Mouse (Mus musculus): ENCODE results near the gene Triobp.

Gene Triobp

GRCm38 (mm10) chr15:78947657-78948056, at the start of gene Triobp:
Gene Triobp (plus strand): TSS chr15:78947724.
- DNase-seq (ENCODE audit: low spot score in 2 of 2), result peak; percentile 93 to 94

GRCm38 (mm10) chr15:78898507-78899001, 49.0 kb upstream of the Triobp start:
- DNase-seq (ENCODE audit: low spot score in 2 of 2), result no peak

- no peak for DNase-seq (ENCODE audit: low spot score in 2 of 2)
These were observed 48.1 kb upstream of the Triobp start, which contains the start of gene Gm49510 for GRCm38 (mm10) chr15:78899409-78899739. Gene Gm49510 (plus strand): TSS chr15:78899667.

GRCm38 (mm10) chr15:78899740-78900584, 47.6 kb upstream of the Triobp start, which contains the start of gene Sh3bp1:
Gene Sh3bp1 (plus strand): TSS chr15:78899768.
- peak; percentile 65 to 74 for DNase-seq (ENCODE audit: low spot score in 2 of 2)

GRCm38 (mm10) chr15:78900585-78901421, 46.7 kb upstream of the Triobp start:
- no peak for DNase-seq (ENCODE audit: low spot score in 2 of 2)

- DNase-seq (ENCODE audit: low spot score in 2 of 2), result no peak
These were observed 46.1 kb upstream of the Triobp start for GRCm38 (mm10) chr15:78901422-78901789.

- DNase-seq (ENCODE audit: low spot score in 2 of 2), result peak; percentile 79 to 88
These were observed 44.3 kb upstream of the Triobp start for GRCm38 (mm10) chr15:78903243-78903642.

- DNase-seq (ENCODE audit: low spot score in 2 of 2), result no peak
These were observed 39.1 kb upstream of the Triobp start for GRCm38 (mm10) chr15:78908399-78908798.

GRCm38 (mm10) chr15:78908982-78909381, 38.5 kb upstream of the Triobp start:
- no peak for DNase-seq (ENCODE audit: low spot score in 2 of 2)

GRCm38 (mm10) chr15:78912040-78912439, 35.5 kb upstream of the Triobp start:
- DNase-seq (ENCODE audit: low spot score in 2 of 2), result peak in 1 of 2 experiments; percentile 71

GRCm38 (mm10) chr15:78913632-78914090, 33.9 kb upstream of the Triobp start, which contains the start of gene Pdxp:
Gene Pdxp (plus strand): TSS chr15:78913919.
- peak; percentile 99 for DNase-seq (ENCODE audit: low spot score in 2 of 2)

- DNase-seq (ENCODE audit: low spot score in 2 of 2), result peak; percentile 78 to 84
These were observed 33.3 kb upstream of the Triobp start for GRCm38 (mm10) chr15:78914091-78914822.

- DNase-seq (ENCODE audit: low spot score in 2 of 2), result no peak
These were observed 32.5 kb upstream of the Triobp start for GRCm38 (mm10) chr15:78914823-78915659.

GRCm38 (mm10) chr15:78915660-78916017, 31.9 kb upstream of the Triobp start:
- DNase-seq (ENCODE audit: low spot score in 2 of 2), result peak; percentile 85 to 91

- peak; percentile 70 to 76 for DNase-seq (ENCODE audit: low spot score in 2 of 2)
These were observed 31.3 kb upstream of the Triobp start for GRCm38 (mm10) chr15:78916052-78916826.

GRCm38 (mm10) chr15:78918126-78918525, 29.4 kb upstream of the Triobp start:
- DNase-seq (ENCODE audit: low spot score in 2 of 2), result no peak

- DNase-seq (ENCODE audit: low spot score in 2 of 2), result no peak
These were observed 27.6 kb upstream of the Triobp start for GRCm38 (mm10) chr15:78919914-78920313.

- no peak for DNase-seq (ENCODE audit: low spot score in 2 of 2)
These were observed 24.8 kb upstream of the Triobp start for GRCm38 (mm10) chr15:78922700-78923099.

GRCm38 (mm10) chr15:78923585-78923984, 23.9 kb upstream of the Triobp start:
- no peak for DNase-seq (ENCODE audit: low spot score in 2 of 2)

GRCm38 (mm10) chr15:78925129-78925528, 22.4 kb upstream of the Triobp start:
- no peak for DNase-seq (ENCODE audit: low spot score in 2 of 2)

All from right cerebral cortex, postnatal 10 days (tissue).